Mouse (Mus musculus) heart, postnatal 10 days (tissue): ENCODE measurements around the gene Atp5j2. TPM values are rescaled to one million over a fixed set of nuclear protein-coding genes. Genes with fewer than 3 reads are reported as not detected.
A peak's percentile ranks its signal among the peaks of the same experiment; 100 is the strongest.
"Not testable (repeated sequence)": the region's sequence is repeated elsewhere in the genome, so short reads cannot be mapped to it uniquely, and the experiment has no call there.

Experiments
- DNase-seq, 2 experiments: peaks; one replicate each; pipeline ENCODE4 v3.0.0; 2021
- intact Hi-C: fragments of 180-260 bp; cut with DNase I; formaldehyde crosslinking; loops from one replicate; pipeline ENCODE4 v1.15.1; 2025
- total RNA-seq, 2 experiments: library from RNA; stranded (reverse); gene quantifications; 2 replicates each; pipeline ENCODE4 v1.2.3; 2021

The Atp5j2 gene
- 100 to 1,000 TPM; 843 to 872 TPM for total RNA-seq

GRCm38 (mm10) chr5:145191962-145192361 lies at the start of gene Atp5j2:
TSS of gene Atp5j2 (minus strand) at chr5:145192062.
- DNase-seq = no peak
- intact Hi-C loops = loop anchor here (2.0 kb wide), 1 partner anchor 25 kb away; the partner anchor contains the start of genes Cpsf4 and Ptcd1

DNA sequence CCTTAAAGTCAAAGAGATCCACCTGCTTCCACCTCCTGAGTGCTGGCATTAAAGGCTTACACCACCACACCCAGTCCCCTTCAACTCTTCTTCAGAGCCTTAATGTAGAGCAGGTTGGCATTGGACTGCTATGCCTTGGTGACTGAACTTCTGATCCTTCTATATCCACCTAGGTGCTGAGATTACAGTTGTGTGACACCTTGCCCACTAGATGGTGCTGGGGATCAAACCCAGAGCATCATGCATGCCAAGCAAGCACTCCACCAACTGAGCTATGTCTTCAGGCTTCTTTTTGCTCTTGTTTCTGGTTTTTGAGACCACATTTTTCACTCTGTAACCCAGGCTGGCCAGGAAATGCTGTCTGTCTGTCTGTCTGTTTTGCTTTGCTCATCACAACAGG lies 42.8 kb upstream of the Atp5j2 start:
- intact Hi-C loops = loop anchor here (5.0 kb wide), 1 partner anchor 133 kb away; no protein-coding TSS in a partner anchor
- peak; percentile 35 to 39 for DNase-seq

DNA sequence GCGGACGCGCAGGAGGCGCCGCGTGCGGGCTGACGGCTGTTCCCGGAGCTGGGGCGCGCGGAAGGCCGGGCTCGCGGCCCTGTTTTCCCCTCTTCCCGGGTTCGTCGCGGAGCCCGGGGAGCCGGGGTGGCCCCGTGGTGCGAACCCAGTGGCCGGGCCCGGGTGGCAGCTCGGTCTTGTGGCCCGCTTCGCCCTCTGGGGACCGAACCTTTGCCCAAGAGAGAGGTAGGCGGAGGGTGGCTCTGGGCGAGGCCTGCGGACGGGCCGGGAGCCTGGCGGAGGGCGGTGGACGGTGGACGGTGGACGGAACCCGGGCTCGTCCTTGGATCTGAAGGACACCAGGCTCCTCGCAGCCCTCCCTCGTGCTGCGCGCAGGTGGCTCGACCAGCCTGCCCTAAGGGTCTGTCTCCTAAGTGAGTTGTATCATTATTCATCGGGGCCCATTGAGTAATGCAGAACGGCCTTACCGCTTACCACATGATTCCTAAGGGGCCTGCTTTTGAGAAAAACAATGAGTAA lies 40.1 kb upstream of the Atp5j2 start:
- intact Hi-C loops = loop anchor here (2.0 to 5.0 kb wide), 2 partner anchors 27 to 135 kb away; partner anchors contain the start of gene Zkscan5
- no peak for DNase-seq

DNA sequence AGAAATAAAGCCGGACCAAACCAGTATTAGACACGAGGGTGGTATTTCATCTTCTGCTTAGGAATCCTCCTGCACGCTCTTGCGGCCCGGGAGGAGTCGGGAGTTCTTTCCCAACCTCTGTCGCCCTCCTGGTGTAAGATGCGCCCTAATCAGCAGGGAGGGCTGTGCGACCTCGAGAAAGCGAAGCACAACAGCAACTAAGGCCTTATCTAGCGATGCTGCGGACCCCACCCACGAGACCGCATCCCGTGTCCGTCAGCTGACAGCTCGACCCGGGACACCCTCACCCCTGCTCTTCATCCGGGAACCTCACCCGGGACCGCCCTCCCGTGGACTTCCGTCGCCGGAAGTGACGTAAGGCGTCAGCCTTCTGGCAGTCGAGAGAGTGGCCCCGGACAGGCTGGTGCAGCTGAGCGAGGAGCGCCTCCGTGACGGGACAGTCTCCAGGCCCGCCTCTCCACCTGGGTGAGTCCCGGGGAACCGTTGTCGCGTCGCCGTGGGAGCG lies 39.6 kb upstream of the Atp5j2 start, which contains the start of gene Zfp655:
Zfp655 (plus strand) TSS at position 349 of the 505 bp plus-strand sequence.
- peak; percentile 98 to 99 for DNase-seq
- intact Hi-C loops = loop anchor here (2.0 to 5.0 kb wide), 2 partner anchors 27 to 136 kb away; partner anchors contain the start of gene Zkscan5

GRCm38 (mm10) chr5:145230641-145231040 lies 38.8 kb upstream of the Atp5j2 start:
- peak in 1 of 2 experiments; percentile 12 for DNase-seq
- intact Hi-C loops = loop anchor here (2.0 to 5.0 kb wide), 2 partner anchors 26 to 137 kb away; partner anchors contain the start of gene Zkscan5

- DNase-seq, intact Hi-C loops: not testable (repeated sequence)
These were observed 37.4 kb upstream of the Atp5j2 start for GRCm38 (mm10) chr5:145229283-145229682.

DNA sequence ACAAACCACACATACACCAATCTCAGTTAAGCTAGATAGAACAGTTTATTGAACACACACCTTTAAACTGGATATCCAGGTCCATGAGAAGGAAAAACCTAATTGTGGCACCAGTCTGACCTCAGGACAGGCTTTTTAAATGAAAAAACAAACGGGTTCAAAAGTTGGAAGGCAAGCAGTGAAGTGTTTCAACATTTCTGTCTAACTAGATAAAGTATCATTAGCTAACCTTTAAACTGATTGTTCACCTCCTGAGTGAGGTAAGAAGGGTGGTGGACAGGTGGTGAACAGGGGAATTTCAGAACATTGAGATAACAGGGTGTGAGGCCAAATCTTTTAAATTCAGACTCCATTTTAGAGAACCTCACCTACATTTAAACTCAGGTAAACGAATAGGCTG lies 34.6 kb upstream of the Atp5j2 start:
- DNase-seq = no peak
- intact Hi-C loops = no loop called here

GRCm38 (mm10) chr5:145223395-145223794 lies 31.5 kb upstream of the Atp5j2 start:
- no peak for DNase-seq
- intact Hi-C loops = no loop called here

GRCm38 (mm10) chr5:145222840-145223239 lies 31.0 kb upstream of the Atp5j2 start:
- intact Hi-C loops = no loop called here
- DNase-seq = no peak

DNA sequence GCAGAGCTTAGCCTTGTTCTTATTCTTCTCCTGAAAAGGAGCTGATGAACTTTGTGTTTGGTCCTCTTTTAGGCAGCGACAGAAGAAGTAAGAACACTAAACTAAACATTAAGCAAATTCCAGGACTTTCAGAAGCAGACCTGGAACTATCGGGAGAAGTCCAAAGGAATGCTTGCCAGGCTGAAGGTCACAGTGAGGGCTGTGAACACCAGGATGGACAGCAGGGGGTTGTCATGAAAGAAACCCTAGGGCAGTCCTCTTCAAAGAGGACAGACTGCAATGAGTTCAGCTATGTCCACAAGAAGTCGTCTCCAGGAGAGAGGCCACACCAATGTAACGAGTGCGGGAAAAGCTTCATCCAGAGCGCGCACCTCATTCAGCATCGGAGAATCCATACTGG lies 28.1 kb upstream of the Atp5j2 start:
- intact Hi-C loops = no loop called here

DNA sequence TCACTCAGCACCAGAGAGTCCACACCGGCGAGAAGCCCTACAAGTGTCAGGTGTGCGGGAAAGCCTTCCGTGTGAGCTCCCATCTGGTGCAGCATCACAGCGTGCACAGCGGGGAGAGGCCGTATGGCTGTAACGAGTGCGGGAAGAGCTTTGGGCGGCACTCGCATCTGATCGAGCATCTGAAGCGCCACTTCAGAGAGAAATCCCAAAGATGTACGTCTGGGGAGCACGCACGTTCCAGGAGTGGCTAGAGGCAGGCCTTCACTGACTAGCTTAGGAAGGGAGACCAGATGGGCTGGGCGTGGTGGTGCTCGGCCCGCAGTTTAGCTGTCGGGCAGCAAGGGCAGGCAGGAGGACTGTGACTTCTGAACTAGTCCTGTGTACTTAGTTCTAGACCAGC lies 26.8 kb upstream of the Atp5j2 start:
- intact Hi-C loops = no loop called here
- no peak for DNase-seq

More for the DNA sequence above, 28.1 kb upstream of the Atp5j2 start:
- no peak for DNase-seq

DNA sequence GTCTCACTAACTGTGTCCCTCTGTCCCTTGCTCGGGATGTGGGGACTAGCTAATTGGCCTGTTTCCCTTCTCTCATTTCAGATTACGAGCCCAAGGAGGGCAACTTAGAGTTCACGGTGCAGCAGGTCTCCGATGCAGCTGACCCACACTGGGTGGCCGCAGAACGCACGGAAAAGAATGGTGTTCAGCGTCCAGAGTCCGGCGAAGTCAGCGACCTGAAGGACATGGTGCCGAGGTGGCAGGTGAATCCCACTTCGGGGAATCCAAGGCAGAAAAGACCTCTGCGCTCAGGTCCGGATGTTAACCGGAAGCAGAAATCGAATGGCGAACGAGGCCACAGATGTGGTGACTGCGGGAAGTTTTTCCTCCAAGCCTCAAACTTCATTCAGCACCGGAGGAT lies 26.3 kb upstream of the Atp5j2 start:
- intact Hi-C loops = no loop called here
- DNase-seq = no peak

- intact Hi-C loops = no loop called here
- no peak for DNase-seq
These were observed 25.9 kb upstream of the Atp5j2 start for GRCm38 (mm10) chr5:145217746-145218145.

DNA sequence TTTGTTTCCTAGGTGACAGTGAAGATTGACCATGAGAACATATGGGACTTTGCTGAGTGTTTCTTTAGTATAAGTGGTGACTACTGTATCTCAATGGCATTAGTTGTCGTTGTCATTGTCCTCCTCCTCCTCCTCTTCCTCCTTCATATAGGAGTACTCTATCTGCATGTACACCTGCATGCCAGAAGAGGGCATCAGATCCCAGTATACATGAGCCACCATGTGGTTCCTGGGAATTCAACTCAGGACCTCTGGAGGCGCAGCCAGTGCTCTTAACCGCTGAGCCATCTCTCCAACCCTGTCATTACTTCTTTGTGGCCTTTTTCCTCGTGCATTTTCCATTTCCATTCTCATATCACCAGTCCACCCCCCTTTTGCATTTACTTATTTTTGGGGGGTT lies 22.8 kb upstream of the Atp5j2 start:
- DNase-seq = no peak
- intact Hi-C loops = no loop called here

- intact Hi-C loops = no loop called here
- DNase-seq = no peak
These were observed 21.6 kb upstream of the Atp5j2 start for GRCm38 (mm10) chr5:145213505-145213904.

- intact Hi-C loops = no loop called here
These were observed 20.4 kb upstream of the Atp5j2 start for GRCm38 (mm10) chr5:145212216-145212615.

GRCm38 (mm10) chr5:145211340-145211739 lies 19.5 kb upstream of the Atp5j2 start:
- intact Hi-C loops = no loop called here
- no peak for DNase-seq

More at GRCm38 (mm10) chr5:145212216-145212615, 20.4 kb upstream of the Atp5j2 start:
- DNase-seq = no peak

DNA sequence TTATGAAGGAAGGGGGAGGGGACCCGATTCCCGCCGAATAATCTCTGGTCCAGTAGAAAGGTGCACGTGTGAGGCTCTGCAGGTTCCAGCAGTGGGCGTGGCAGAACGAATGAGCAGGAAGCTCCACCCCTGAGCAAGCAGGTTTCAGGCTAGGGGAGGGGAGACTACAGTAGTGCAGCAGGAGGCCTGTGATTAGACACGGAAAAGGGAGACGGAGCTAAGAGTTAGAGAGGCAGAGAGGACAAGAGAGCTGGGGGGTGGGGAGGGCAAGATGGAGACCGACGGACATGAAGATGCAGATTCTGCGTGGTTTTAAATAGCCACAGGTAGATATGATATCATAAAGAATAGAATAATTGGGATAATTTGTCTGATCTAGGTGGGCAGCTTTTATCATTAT lies 16.5 kb upstream of the Atp5j2 start:
- DNase-seq, intact Hi-C loops: not testable (repeated sequence)

GRCm38 (mm10) chr5:145207954-145208353 lies 16.1 kb upstream of the Atp5j2 start:
- intact Hi-C loops = no loop called here
- DNase-seq = no peak

GRCm38 (mm10) chr5:145207385-145207784 lies 15.5 kb upstream of the Atp5j2 start:
- intact Hi-C loops = no loop called here

DNA sequence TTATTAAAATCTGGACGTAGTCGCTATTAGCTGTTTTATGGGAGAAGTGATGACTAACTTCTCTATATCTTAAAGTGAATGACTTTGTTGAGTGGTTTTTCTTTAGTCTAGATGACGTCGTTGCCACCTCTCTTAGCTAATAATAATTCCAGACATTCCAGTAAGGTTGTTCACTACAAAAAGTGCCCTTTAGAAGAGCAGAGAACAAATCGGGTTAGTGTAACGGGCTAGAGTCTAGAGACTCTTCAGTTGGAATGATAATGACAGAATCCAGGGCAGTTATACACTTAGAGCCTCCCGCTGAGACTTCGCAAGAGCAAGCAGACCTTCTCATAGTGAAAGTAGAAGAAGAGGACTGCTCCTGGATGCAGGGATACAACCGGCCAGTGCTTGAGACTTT lies 13.2 kb upstream of the Atp5j2 start:
- peak; percentile 30 to 37 for DNase-seq
- intact Hi-C loops = loop anchor here (2.0 kb wide), 1 partner anchor 26 kb away; the partner anchor contains the start of gene Zfp655

More at GRCm38 (mm10) chr5:145207385-145207784, 15.5 kb upstream of the Atp5j2 start:
- no peak for DNase-seq
